Mouse (Mus musculus) embryonic facial prominence, embryonic 14.5 days (tissue): ENCODE results near the gene Bace2. TPM values are rescaled to one million over a fixed set of nuclear protein-coding genes. Genes with fewer than 3 reads are reported as not detected.

ENCODE experiments used
- ATAC-seq: fragments of 200-750 bp; cut with Nextera tagmentation; 2 replicates; pipeline ENCODE4 v1.8.0; 2017; ENCODE audit warnings: low read depth, moderate number of reproducible peaks, moderate TSS enrichment
- DNase-seq: peaks from one replicate; pipeline ENCODE4 v3.0.0-alpha.2; 2015; ENCODE audit warnings: low spot score
- H3K27ac ChIP-seq: fragments of 300-500 bp; sonication (generic); replicated peaks from 2 replicates; pipeline ENCODE4 v1.5.1; 2014; ENCODE audit warnings: low read depth, mild to moderate bottlenecking, low read length, moderate library complexity
- H3K27me3 ChIP-seq: fragments of 300-500 bp; sonication (generic); replicated peaks from 2 replicates; pipeline ENCODE4 v1.6.1; 2014; ENCODE audit warnings: low read length; ENCODE audit not compliant: control insufficient read depth, insufficient read depth
- H3K36me3 ChIP-seq: fragments of 300-500 bp; sonication (generic); 2 replicates; pipeline ENCODE4 v1.6.1; 2014; ENCODE audit warnings: low read length, mixed read lengths; ENCODE audit not compliant: control insufficient read depth, insufficient read depth
- H3K4me1 ChIP-seq: fragments of 300-500 bp; sonication (generic); 2 replicates; pipeline ENCODE4 v1.6.1; 2014; ENCODE audit warnings: antibody characterized with exemption, low read length; ENCODE audit not compliant: control insufficient read depth, insufficient read depth
- H3K4me2 ChIP-seq: fragments of 300-500 bp; sonication (generic); 2 replicates; pipeline ENCODE4 v1.6.1; 2014; ENCODE audit warnings: low read depth, mild to moderate bottlenecking, low read length, moderate library complexity, mixed read lengths
- H3K4me3 ChIP-seq: fragments of 300-500 bp; sonication (generic); 2 replicates; pipeline ENCODE4 v1.5.1; 2014; ENCODE audit warnings: low read depth, mild to moderate bottlenecking, low read length
- H3K9ac ChIP-seq: fragments of 300-500 bp; sonication (generic); 2 replicates; pipeline ENCODE4 v1.6.1; 2014; ENCODE audit warnings: low read depth, mild to moderate bottlenecking, low read length, moderate library complexity, mixed read lengths
- H3K9me3 ChIP-seq: fragments of 300-500 bp; sonication (generic); 2 replicates; pipeline ENCODE4 v1.6.1; 2016; ENCODE audit warnings: low read length; ENCODE audit not compliant: control insufficient read depth
- WGBS: fragments of 180-500 bp; shearing (Covaris S2); extraction: QIAGEN DNeasy Blood & Tissue Kit; methylation state at CpG from one replicate; pipeline ENCODE4 v1.1.7; 2014; 5-methylcytosine and 5-hydroxymethylcytosine counted together
- polyA plus RNA-seq: library from polyadenylated mRNA; unstranded; fragments of >200 nt; fragmentation: Nextera tagmentation; extraction: Ambion mirVana; gene quantifications from 2 replicates; pipeline ENCODE4 v1.2.1, GENCODE M21; 2014

The Bace2 gene
- polyA plus RNA-seq, 1 experiment from 2014 or later = 20.6 TPM

DNA sequence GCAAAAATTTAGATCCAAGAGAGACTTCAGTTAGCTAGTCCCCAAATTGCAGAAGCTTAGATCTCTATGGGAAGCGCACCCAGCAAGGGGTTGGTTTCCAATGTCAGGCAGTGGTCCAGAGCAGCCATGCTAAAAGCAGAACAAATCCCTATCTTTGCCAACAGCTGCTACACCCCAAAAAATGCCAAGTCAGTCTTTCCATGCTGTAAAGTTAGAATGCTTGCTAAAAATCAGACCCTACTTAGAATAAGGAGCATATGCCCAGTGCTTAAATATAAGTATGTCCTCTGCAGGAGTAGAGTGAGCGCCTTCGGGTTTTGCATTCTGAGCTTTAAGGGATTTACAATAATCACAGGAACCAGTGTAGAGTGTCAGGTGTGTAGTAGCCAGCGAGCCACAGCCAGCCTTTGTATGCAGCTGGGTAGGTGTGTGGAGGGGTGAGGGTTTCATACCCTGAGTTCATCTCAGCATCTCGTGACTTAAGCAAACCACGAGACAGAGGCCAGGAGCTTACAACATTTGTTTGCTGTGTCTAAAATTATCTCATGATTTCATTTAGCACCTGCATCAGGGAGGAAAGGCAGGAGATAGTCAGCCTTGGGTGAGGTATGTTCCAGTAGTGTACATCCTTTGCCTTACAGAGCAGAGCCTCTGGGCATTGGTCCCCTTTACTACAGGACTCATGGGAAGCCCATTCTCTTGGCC lies 62.4 kb downstream of the Bace2 start:
- Histone ChIP-seq H3K36me3 (no peaks in the 10 kb centered on the region), H3K9ac (no peak overlapping the region), H3K27me3 (no peaks in the 10 kb centered on the region), H3K4me3 (no peak overlapping the region), H3K9me3 (no peaks in the 10 kb centered on the region), H3K4me2 (no peak overlapping the region), H3K27ac (no peak overlapping the region), H3K4me1 (no peaks in the 10 kb centered on the region)
- no peak for DNase-seq
- no peak for ATAC-seq
- WGBS = 76% methylated on average over 6 of the region's 6 CpGs

DNA sequence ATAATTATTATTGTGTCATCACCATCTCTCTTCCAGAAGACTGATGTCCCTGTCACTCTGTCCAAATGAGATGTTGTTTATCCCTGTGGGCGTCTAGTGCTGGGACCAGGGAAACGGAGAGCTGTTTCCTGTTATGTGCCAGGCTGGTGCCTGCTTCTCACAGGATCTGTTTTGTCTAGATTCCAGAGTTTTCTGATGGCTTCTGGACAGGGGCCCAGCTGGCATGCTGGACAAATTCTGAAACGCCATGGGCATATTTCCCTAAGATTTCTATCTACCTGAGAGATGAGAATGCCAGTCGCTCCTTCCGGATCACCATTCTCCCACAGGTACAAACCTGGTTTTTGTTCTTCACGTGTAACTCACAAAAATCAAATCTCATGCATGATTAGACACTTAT lies 65.1 kb downstream of the Bace2 start:
- ATAC-seq = no peak
- Histone ChIP-seq H3K4me3 (no peak overlapping the region), H3K36me3 (no peaks in the 10 kb centered on the region), H3K4me1 (no peaks in the 10 kb centered on the region), H3K27me3 (no peaks in the 10 kb centered on the region), H3K27ac (no peak overlapping the region), H3K9ac (no peak overlapping the region), H3K4me2 (no peak overlapping the region), H3K9me3 (no peaks in the 10 kb centered on the region)
- WGBS = 70% methylated on average over 6 of the region's 6 CpGs
- no peak for DNase-seq

GRCm38 (mm10) chr16:97423627-97424026 lies 67.1 kb downstream of the Bace2 start:
- ATAC-seq (no peak), DNase-seq (no peak)
- Histone ChIP-seq H3K36me3 (no peaks in the 10 kb centered on the region), H3K9ac (no peak overlapping the region), H3K4me3 (no peak overlapping the region), H3K4me2 (no peak overlapping the region), H3K27ac (no peak overlapping the region), H3K4me1 (no peaks in the 10 kb centered on the region), H3K9me3 (no peaks in the 10 kb centered on the region), H3K27me3 (no peaks in the 10 kb centered on the region)
- 90% methylated on average over 1 of the region's 1 CpGs for WGBS

- H3K4me2 ChIP-seq = no peak overlapping the region
- no peaks in the 10 kb centered on the region for H3K36me3 ChIP-seq
- ATAC-seq = no peak
- no peak overlapping the region for H3K9ac ChIP-seq
- H3K4me1 ChIP-seq = no peaks in the 10 kb centered on the region
- WGBS = 78% methylated on average over 3 of the region's 3 CpGs
- no peak overlapping the region for H3K27ac ChIP-seq
- no peak overlapping the region for H3K4me3 ChIP-seq
- no peak for DNase-seq
- no peaks in the 10 kb centered on the region for H3K27me3 ChIP-seq
- H3K9me3 ChIP-seq = no peaks in the 10 kb centered on the region
These were observed 71.5 kb downstream of the Bace2 start for GRCm38 (mm10) chr16:97428026-97428425.

DNA sequence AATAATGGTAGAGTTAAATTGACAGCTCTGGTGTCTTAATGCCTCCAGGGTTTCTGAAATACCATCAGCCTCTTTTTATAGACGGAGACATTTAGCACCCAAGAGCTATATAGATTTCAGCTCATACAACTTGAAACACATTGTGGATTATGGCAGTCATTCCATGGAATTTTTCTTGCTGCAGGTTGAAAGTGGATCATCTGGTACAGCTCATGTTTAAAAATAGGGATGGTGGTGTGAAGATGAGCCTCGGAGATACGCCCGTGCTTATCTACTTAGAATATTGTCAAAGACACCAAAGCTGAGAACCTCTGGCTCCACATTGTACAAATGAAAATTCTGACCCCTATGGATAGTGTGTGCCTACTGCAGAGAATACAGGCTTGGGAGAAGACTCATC lies 73.5 kb downstream of the Bace2 start:
- Histone ChIP-seq H3K9ac (no peak overlapping the region), H3K9me3 (no peaks in the 10 kb centered on the region), H3K27ac (no peak overlapping the region), H3K4me2 (no peak overlapping the region), H3K27me3 (no peaks in the 10 kb centered on the region), H3K4me3 (no peak overlapping the region), H3K36me3 (no peaks in the 10 kb centered on the region), H3K4me1 (no peaks in the 10 kb centered on the region)
- DNase-seq (no peak), ATAC-seq (no peak)
- 86% methylated on average over 4 of the region's 4 CpGs for WGBS

DNA sequence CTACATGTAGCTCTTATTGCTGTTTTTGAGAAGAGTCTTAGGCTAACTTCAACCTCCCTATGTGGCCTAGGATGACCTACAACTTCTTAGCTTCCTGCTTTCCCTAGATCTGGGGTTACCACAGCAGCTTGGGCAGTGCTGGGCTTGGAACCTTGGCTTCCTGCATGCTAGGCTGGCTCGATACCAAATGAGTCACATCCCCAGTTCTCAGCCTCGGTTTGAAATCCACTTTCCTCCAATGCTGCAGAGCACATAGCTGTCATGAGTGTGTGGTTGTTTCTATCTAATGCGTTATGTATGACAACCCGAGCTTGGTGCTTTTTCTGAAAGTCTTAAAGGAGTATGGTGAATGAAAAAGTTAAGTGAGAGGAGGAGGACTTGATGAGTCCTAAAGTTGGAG lies 74.8 kb downstream of the Bace2 start:
- ATAC-seq = no peak
- Histone ChIP-seq H3K4me3 (no peak overlapping the region), H3K27ac (no peak overlapping the region), H3K4me1 (no peaks in the 10 kb centered on the region), H3K9ac (no peak overlapping the region), H3K9me3 (no peaks in the 10 kb centered on the region), H3K4me2 (no peak overlapping the region), H3K36me3 (no peaks in the 10 kb centered on the region), H3K27me3 (no peaks in the 10 kb centered on the region)
- no peak for DNase-seq
- 72% methylated on average over 4 of the region's 4 CpGs for WGBS

DNA sequence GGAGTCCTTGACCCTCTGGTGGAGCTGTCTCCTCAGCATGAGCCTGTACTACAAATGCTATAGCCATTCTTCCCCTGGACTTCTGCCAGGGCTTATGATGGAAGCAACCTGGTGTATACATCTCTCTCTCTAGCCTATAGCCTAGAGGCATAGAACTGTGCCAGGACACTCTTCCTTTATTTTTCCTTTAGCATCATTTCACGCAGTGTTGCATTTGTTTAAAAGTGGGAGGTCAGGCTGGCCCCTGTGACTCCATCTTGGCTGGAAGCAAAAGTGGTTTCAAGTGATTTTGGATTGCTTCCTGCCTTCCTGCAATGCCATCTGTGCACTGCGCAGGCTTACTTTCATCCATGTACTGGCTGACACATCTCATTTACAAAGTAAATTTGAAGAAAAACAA lies 77.7 kb downstream of the Bace2 start:
- H3K27me3 ChIP-seq = no peaks in the 10 kb centered on the region
- ATAC-seq (peak; percentile 62; the same call in 1 of the 2 replicates), DNase-seq (peak; percentile 34)
- H3K4me2 ChIP-seq = no peak overlapping the region
- no peaks in the 10 kb centered on the region for H3K4me1 ChIP-seq
- no peaks in the 10 kb centered on the region for H3K9me3 ChIP-seq
- no peak overlapping the region for H3K4me3 ChIP-seq
- H3K9ac ChIP-seq = no peak overlapping the region
- H3K27ac ChIP-seq = no peak overlapping the region
- H3K36me3 ChIP-seq = no peaks in the 10 kb centered on the region
- WGBS = 69% methylated on average over 2 of the region's 2 CpGs

GRCm38 (mm10) chr16:97437448-97438056 lies 81.0 kb downstream of the Bace2 start:
- Histone ChIP-seq H3K4me3 (no peak overlapping the region), H3K27me3 (no peaks in the 10 kb centered on the region), H3K27ac (no peak overlapping the region), H3K4me1 (no peaks in the 10 kb centered on the region), H3K9ac (no peak overlapping the region), H3K4me2 (no peak overlapping the region), H3K9me3 (no peaks in the 10 kb centered on the region), H3K36me3 (no peaks in the 10 kb centered on the region)
- WGBS = 24% methylated on average over 1 of the region's 1 CpGs
- ATAC-seq = no peak
- no peak for DNase-seq

GRCm38 (mm10) chr16:97438191-97438590 lies 81.6 kb downstream of the Bace2 start:
- ATAC-seq (no peak), DNase-seq (no peak)
- 70% methylated on average over 3 of the region's 3 CpGs for WGBS
- Histone ChIP-seq H3K4me3 (no peak overlapping the region), H3K27me3 (no peaks in the 10 kb centered on the region), H3K4me1 (no peaks in the 10 kb centered on the region), H3K9ac (no peak overlapping the region), H3K27ac (no peak overlapping the region), H3K4me2 (no peak overlapping the region), H3K36me3 (no peaks in the 10 kb centered on the region), H3K9me3 (no peaks in the 10 kb centered on the region)
